Mouse (Mus musculus): ENCODE results near the gene Pcnp. TPM values are rescaled to one million over a fixed set of nuclear protein-coding genes. Genes with fewer than 3 reads are reported as not detected.
"Not testable (repeated sequence)": the region's sequence is repeated elsewhere in the genome, so short reads cannot be mapped to it uniquely, and the experiment has no call there.

Pcnp gene
- polyA plus RNA-seq, 1 experiment from 2014 or later = 296 TPM

- H3K4me2 ChIP-seq = peak overlapping the region; percentile 63
- H3K9me3 ChIP-seq (replicated peaks) = no peaks in the 10 kb centered on the region
- ATAC-seq = peak; percentile 93
- H3K27ac ChIP-seq = no peak overlapping the region
- H3K4me3 ChIP-seq = peak overlapping the region; percentile 35
- 0 out of 2 replicates have a peak overlapping the region, but pooled peaks have one; percentile 57 for H3K9ac ChIP-seq
- H3K4me1 ChIP-seq = no peaks in the 10 kb centered on the region
- no peaks in the 10 kb centered on the region for H3K36me3 ChIP-seq (ENCODE audit: poor library complexity, severe bottlenecking)
- no peaks in the 10 kb centered on the region for H3K27me3 ChIP-seq
- WGBS = 6% methylated on average over 20 of the region's 20 CpGs
These were observed 34.9 kb upstream of the Pcnp start for GRCm38 (mm10) chr16:56064334-56064990.

GRCm38 (mm10) chr16:56062981-56063380, 33.4 kb upstream of the Pcnp start:
- H3K9ac ChIP-seq = no peak overlapping the region
- no peaks in the 10 kb centered on the region for H3K9me3 ChIP-seq (replicated peaks)
- ATAC-seq = no peak
- H3K27me3 ChIP-seq = no peaks in the 10 kb centered on the region
- H3K36me3 ChIP-seq (ENCODE audit: poor library complexity, severe bottlenecking) = no peaks in the 10 kb centered on the region
- WGBS = 73% methylated on average over 11 of the region's 11 CpGs
- H3K4me3 ChIP-seq = no peak overlapping the region
- no peak overlapping the region for H3K4me2 ChIP-seq
- no peak overlapping the region for H3K27ac ChIP-seq
- H3K4me1 ChIP-seq = no peaks in the 10 kb centered on the region

- H3K9ac ChIP-seq = no peak overlapping the region
- no peak overlapping the region for H3K4me2 ChIP-seq
- no peak overlapping the region for H3K4me3 ChIP-seq
- no peaks in the 10 kb centered on the region for H3K36me3 ChIP-seq (ENCODE audit: poor library complexity, severe bottlenecking)
- ATAC-seq = no peak
- no peaks in the 10 kb centered on the region for H3K9me3 ChIP-seq (replicated peaks)
- peaks cover 7% of the 10 kb centered on the region; the same call in 1 of the 2 replicates for H3K4me1 ChIP-seq
- H3K27me3 ChIP-seq = no peaks in the 10 kb centered on the region
- H3K27ac ChIP-seq = no peak overlapping the region
- 72% methylated on average over 7 of the region's 7 CpGs for WGBS
These were observed 32.6 kb upstream of the Pcnp start for GRCm38 (mm10) chr16:56061995-56062594.

- H3K4me2 ChIP-seq = no peak overlapping the region
These were observed 28.6 kb upstream of the Pcnp start for GRCm38 (mm10) chr16:56058151-56058550.

GRCm38 (mm10) chr16:56056944-56057590, 27.5 kb upstream of the Pcnp start:
- Histone ChIP-seq H3K4me2 (no peak overlapping the region), H3K27me3 (no peaks in the 10 kb centered on the region), H3K9ac (no peak overlapping the region), H3K9me3 (replicated peaks) (no peaks in the 10 kb centered on the region), H3K4me3 (no peak overlapping the region), H3K4me1 (peaks cover 12% of the 10 kb centered on the region), H3K27ac (peak overlapping the region; percentile 48; the same call in 1 of the 2 replicates), H3K36me3 (ENCODE audit: poor library complexity, severe bottlenecking) (no peaks in the 10 kb centered on the region)
- peak; percentile 88 for ATAC-seq
- whole genome bisulfite sequencing = 7% methylated on average over 7 of the region's 7 CpGs

More at GRCm38 (mm10) chr16:56058151-56058550, 28.6 kb upstream of the Pcnp start:
- WGBS = 73% methylated on average over 10 of the region's 10 CpGs
- H3K4me1 ChIP-seq = peaks cover 12% of the 10 kb centered on the region
- ATAC-seq = no peak
- H3K27me3 ChIP-seq = no peaks in the 10 kb centered on the region
- H3K9me3 ChIP-seq (replicated peaks) = no peaks in the 10 kb centered on the region
- no peak overlapping the region for H3K9ac ChIP-seq
- H3K27ac ChIP-seq = 0 out of 2 replicates have a peak overlapping the region, but pooled peaks have one; percentile 48
- H3K4me3 ChIP-seq = no peak overlapping the region
- no peaks in the 10 kb centered on the region for H3K36me3 ChIP-seq (ENCODE audit: poor library complexity, severe bottlenecking)

GRCm38 (mm10) chr16:56055911-56056310, 26.4 kb upstream of the Pcnp start:
- Histone ChIP-seq H3K27ac (no peak overlapping the region), H3K36me3 (ENCODE audit: poor library complexity, severe bottlenecking) (no peaks in the 10 kb centered on the region), H3K4me3 (no peak overlapping the region), H3K9ac (no peak overlapping the region), H3K9me3 (replicated peaks) (no peaks in the 10 kb centered on the region), H3K4me1 (peaks cover 12% of the 10 kb centered on the region), H3K27me3 (no peaks in the 10 kb centered on the region), H3K4me2 (no peak overlapping the region)
- no peak for ATAC-seq
- 82% methylated on average over 3 of the region's 3 CpGs for WGBS

- ATAC-seq; H3K4me2 ChIP-seq; H3K27me3 ChIP-seq; H3K9me3 ChIP-seq (replicated peaks); H3K4me3 ChIP-seq; H3K9ac ChIP-seq; H3K36me3 ChIP-seq (ENCODE audit: poor library complexity, severe bottlenecking); H3K4me1 ChIP-seq; H3K27ac ChIP-seq: not testable (repeated sequence)
- WGBS = no CpG with 5 or more reads among the region's 4 CpGs
These were observed 18.5 kb upstream of the Pcnp start, which contains the start of gene Senp7 for GRCm38 (mm10) chr16:56048038-56048437. Gene Senp7 (plus strand): TSS chr16:56048338.

GRCm38 (mm10) chr16:56038090-56038489, 8.6 kb upstream of the Pcnp start:
- ATAC-seq = no peak; the same call in 1 of the 2 replicates
- WGBS = 34% methylated on average over 8 of the region's 8 CpGs
- Histone ChIP-seq H3K27ac (peak overlapping the region; percentile 90), H3K4me2 (peak overlapping the region; percentile 62), H3K4me3 (peak overlapping the region; percentile 91), H3K9ac (peak overlapping the region; percentile 91), H3K27me3 (no peaks in the 10 kb centered on the region), H3K9me3 (replicated peaks) (no peaks in the 10 kb centered on the region), H3K36me3 (ENCODE audit: poor library complexity, severe bottlenecking) (peaks cover 15% of the 10 kb centered on the region), H3K4me1 (peaks cover 17% of the 10 kb centered on the region)

GRCm38 (mm10) chr16:56037138-56038010, 7.8 kb upstream of the Pcnp start, which contains the start of gene Trmt10c:
Gene Trmt10c (minus strand): TSS chr16:56037819.
- peak within 1 kb of the TSS; percentile 90 for H3K27ac ChIP-seq
- H3K9me3 ChIP-seq (replicated peaks) = no peaks in the 10 kb centered on the region
- H3K4me1 ChIP-seq = peaks cover 17% of the 10 kb centered on the region
- ATAC-seq = peak; percentile 100
- H3K36me3 ChIP-seq (ENCODE audit: poor library complexity, severe bottlenecking) = peaks cover 22% of the 10 kb centered on the region
- peak within 1 kb of the TSS; percentile 91 for H3K4me3 ChIP-seq
- peak within 1 kb of the TSS; percentile 91 for H3K9ac ChIP-seq
- H3K4me2 ChIP-seq = peak within 1 kb of the TSS; percentile 62
- under 1% methylated on average over 63 of the region's 63 CpGs for WGBS
- no peaks in the 10 kb centered on the region for H3K27me3 ChIP-seq

- Histone ChIP-seq H3K4me1 (peaks cover 17% of the 10 kb centered on the region), H3K4me3 (peak overlapping the region; percentile 91), H3K27me3 (no peaks in the 10 kb centered on the region), H3K9me3 (replicated peaks) (no peaks in the 10 kb centered on the region), H3K4me2 (peak overlapping the region; percentile 62), H3K9ac (peak overlapping the region; percentile 91), H3K27ac (no peak overlapping the region), H3K36me3 (ENCODE audit: poor library complexity, severe bottlenecking) (peaks cover 27% of the 10 kb centered on the region)
- WGBS = 59% methylated on average over 6 of the region's 6 CpGs
- ATAC-seq = no peak
These were observed 7.0 kb upstream of the Pcnp start for GRCm38 (mm10) chr16:56036501-56036900.

- H3K27ac ChIP-seq = no peak overlapping the region
- ATAC-seq = no peak
- no peak overlapping the region for H3K4me3 ChIP-seq
- no peaks in the 10 kb centered on the region for H3K27me3 ChIP-seq
- H3K9ac ChIP-seq = no peak overlapping the region
- peaks cover 24% of the 10 kb centered on the region for H3K4me1 ChIP-seq
- H3K9me3 ChIP-seq (replicated peaks) = no peaks in the 10 kb centered on the region
- WGBS = 95% methylated on average over 6 of the region's 6 CpGs
- peaks cover 27% of the 10 kb centered on the region for H3K36me3 ChIP-seq (ENCODE audit: poor library complexity, severe bottlenecking)
- no peak overlapping the region for H3K4me2 ChIP-seq
These were observed 5.0 kb upstream of the Pcnp start for GRCm38 (mm10) chr16:56034566-56034965.
